In genomic region chr4:44445511-44445910, GRCm38 (mm10) we compare ENCODE assay signal across 20 mouse cellular contexts.
DNase-seq lines count a peak whose midpoint lies in the region; ATAC-seq and TF ChIP-seq lines count a peak whose summit lies in the region.
"Had no signal": no experiment of that assay in that cellular context is flagged by ENCODE, and none has a peak within 500 bp of the region (broad histone marks: within the 10 kb centered on the region; RNA-seq: fewer than 3 reads in every experiment).

No protein-coding gene starts in this region.

- H3K9me3 ChIP-seq in heart, embryonic 14.5 days (ENCODE audit: control insufficient read depth, low read length) = no peaks in the 10 kb centered on the region
- H3K9me3 ChIP-seq: embryonic facial prominence, embryonic 10.5 days; forebrain, embryonic 15.5 days; limb, embryonic 10.5 days; liver, embryonic 15.5 days; neural tube, embryonic 15.5 days had no signal

- TF ChIP-seq CTCF in brain, embryonic 14.5 days (IDR thresholded peaks at IDR 0.05; ENCODE audit: borderline replicate concordance, extremely low read depth, insufficient read depth, insufficient read length) = no peak

- peak; percentile 6 to 35 for DNase-seq in adrenal gland, adult (ENCODE audit: inconsistent age in 2 of 2, low spot score in 1 of 2)
- DNase-seq in adrenal gland, adult 8-10 months = no peak
- no peak for DNase-seq in heart, postnatal 10 days
- DNase-seq in lung, postnatal 10 days = peak; percentile 32
- no peak for DNase-seq in lung, adult 18-20 months
- DNase-seq in brain, embryonic 14.5 days (ENCODE audit: low read depth) = peak; percentile 18
- DNase-seq in layer of hippocampus, adult 9-10 months (ENCODE audit: low spot score) = no peak
- DNase-seq: cerebellum, adult 11 months; cerebellum, postnatal 25 days; kidney, adult 2 months; liver; lung, postnatal 14 days; midbrain, embryonic 14.5 days had no signal

- no peaks in the 10 kb centered on the region for H3K27me3 ChIP-seq in heart, embryonic 14.5 days (ENCODE audit: control insufficient read depth, insufficient read depth, low read length)
- H3K27me3 ChIP-seq: forebrain, embryonic 15.5 days; liver, embryonic 15.5 days; neural tube, embryonic 15.5 days had no signal

- 28% methylated on average over 4 of the region's 4 CpGs for WGBS in heart, embryonic 14.5 days

- H3K4me3 ChIP-seq in heart, embryonic 14.5 days (ENCODE audit: control insufficient read depth in 1 of 2, insufficient read depth in 1 of 2, low read depth in 1 of 2, low read length in 2 of 2) = no peak overlapping the region
- H3K4me3 ChIP-seq: embryonic facial prominence, embryonic 10.5 days; forebrain, embryonic 15.5 days; limb, embryonic 10.5 days; liver, embryonic 15.5 days; neural tube, embryonic 15.5 days had no signal

- intact Hi-C loops in heart, postnatal 10 days (cut with DNase I) = no loop called here

- H3K4me2 ChIP-seq in heart, embryonic 14.5 days (ENCODE audit: low read length) = no peak overlapping the region
- H3K4me2 ChIP-seq: forebrain, embryonic 15.5 days; liver, embryonic 15.5 days; neural tube, embryonic 15.5 days had no signal

- no peak overlapping the region for H3K9ac ChIP-seq in heart, embryonic 14.5 days (ENCODE audit: low read length)
- H3K9ac ChIP-seq: forebrain, embryonic 15.5 days; liver, embryonic 15.5 days; neural tube, embryonic 15.5 days had no signal

- TF ChIP-seq POLR2A in brain, embryonic 14.5 days (IDR thresholded peaks at IDR 0.05; ENCODE audit: borderline replicate concordance, extremely low read depth, insufficient read depth, insufficient read length, poor library complexity, severe bottlenecking) = no peak

- ATAC-seq in heart, embryonic 14.5 days (ENCODE audit: insufficient number of reproducible peaks, insufficient read depth, low FRiP score, low read depth) = 0 out of 2 replicates have a peak, but pooled peaks have one; percentile 13
- ATAC-seq: forebrain, embryonic 15.5 days had no signal

- H3K36me3 ChIP-seq in heart, embryonic 14.5 days (ENCODE audit: control insufficient read depth, insufficient read depth, low read length) = no peaks in the 10 kb centered on the region
- H3K36me3 ChIP-seq: embryonic facial prominence, embryonic 10.5 days; forebrain, embryonic 15.5 days; limb, embryonic 10.5 days; liver, embryonic 15.5 days; neural tube, embryonic 15.5 days had no signal

- no peaks in the 10 kb centered on the region for H3K4me1 ChIP-seq in heart, embryonic 14.5 days (ENCODE audit: control insufficient read depth in 2 of 2, insufficient read depth in 2 of 2, low read length in 2 of 2)
- H3K4me1 ChIP-seq: liver, embryonic 15.5 days had no signal

- H3K27ac ChIP-seq in heart, embryonic 14.5 days (replicated peaks in 1 of 2; ENCODE audit: control insufficient read depth in 1 of 2, insufficient read depth in 1 of 2, low read depth in 2 of 2, low read length in 2 of 2) = no peak overlapping the region
- H3K27ac ChIP-seq: embryonic facial prominence, embryonic 10.5 days; forebrain, embryonic 15.5 days; kidney, postnatal 0 days; limb, embryonic 10.5 days; liver, embryonic 15.5 days; neural tube, embryonic 15.5 days had no signal

Comparison
In these comparisons a context has a peak if more than half of its experiments do, and no peak if none do; other contexts are left out.
1. DNase-seq: peak in adrenal gland, adult (2 of 2), lung, postnatal 10 days (single experiment) and brain, embryonic 14.5 days (single experiment); none in adrenal gland, adult 8-10 months (single experiment), heart, postnatal 10 days (0 of 2), lung, adult 18-20 months (0 of 2) and layer of hippocampus, adult 9-10 months (single experiment).